Mouse (Mus musculus) limb, embryonic 13.5 days (tissue): ENCODE measurements around the gene Atp8a1. TPM values are rescaled to one million over a fixed set of nuclear protein-coding genes. Genes with fewer than 3 reads are reported as not detected.

Experiments used
- microRNA-seq: library from miRNA; unstranded; fragments of <30 nt; microRNA quantifications from one replicate; pipeline ENCODE4, GENCODE M21; 2016
- polyA plus RNA-seq: library from polyadenylated mRNA; unstranded; fragments of >200 nt; fragmentation: Nextera tagmentation; extraction: Ambion mirVana; gene quantifications from 2 replicates; pipeline ENCODE4 v1.2.1, GENCODE M21; 2015

Atp8a1 gene
- polyA plus RNA-seq, 1 experiment from 2014 or later, result 5.4 TPM

Small RNA genes lying within 50 kb of the gene (microRNA-seq; reads per million reads assigned to microRNA genes)
- not detected for gene Gm23617

Other genes starting within 250 kb of the Atp8a1 start
- 8.0 and 12.8 TPM in 2 replicates for gene Shisa3, start 239.6 kb downstream of the Atp8a1 start, polyA plus RNA-seq
- gene Gm5108, start 94.2 kb upstream of the Atp8a1 start, polyA plus RNA-seq, result not detected in 2 replicates
- not detected in 2 replicates for gene Gm21905, start 99.0 kb upstream of the Atp8a1 start, polyA plus RNA-seq
- not detected in 2 replicates for gene Grxcr1, start 184.4 kb upstream of the Atp8a1 start, polyA plus RNA-seq